Mouse (Mus musculus) cortical plate, adult 2 months (tissue): ENCODE data around the gene Epha4.

Experiments
- CTCF ChIP-seq: fragments of 200-500 bp; IDR thresholded peaks from 2 replicates; pipeline ENCODE4 v1.5.1; 2011; ENCODE audit warnings: mild to moderate bottlenecking, control low read depth, low read length; ENCODE audit not compliant: insufficient read depth; ENCODE audit errors: extremely low read depth
- POLR2A ChIP-seq: fragments of 200-500 bp; IDR thresholded peaks from 2 replicates; pipeline ENCODE4 v1.6.1; 2011; ENCODE audit warnings: mild to moderate bottlenecking, low read length, control low read depth; ENCODE audit not compliant: insufficient read depth; ENCODE audit errors: extremely low read depth

GRCm38 (mm10) chr1:77532576-77533183, 17.8 kb upstream of the Epha4 start:
- no peak for TF ChIP-seq CTCF
- TF ChIP-seq POLR2A: no peak
